Mouse (Mus musculus): ENCODE results near the gene Gcnt1. TPM values are rescaled to one million over a fixed set of nuclear protein-coding genes. Genes with fewer than 3 reads are reported as not detected.

Gcnt1 gene
- total and polyA plus RNA-seq, 3 experiments: 0.22 TPM; not detected in 2

GRCm38 (mm10) chr19:17393841-17394591 is 21.4 kb upstream of the Gcnt1 start, which contains the start of gene Rfk:
Gene Rfk (plus strand): TSS chr19:17394043.
- no peaks in the 10 kb centered on the region for H3K27me3 ChIP-seq (ENCODE audit: control insufficient read depth in 1 of 2, insufficient read depth in 2 of 2, low read length in 2 of 2)
- peak within 1 kb of the TSS; percentile 31 for H3K27ac ChIP-seq (ENCODE audit: control insufficient read depth, low read depth, low read length)
- H3K9me3 ChIP-seq (replicated peaks; ENCODE audit: insufficient read depth, low read length): no peaks in the 10 kb centered on the region
- peak within 1 kb of the TSS; percentile 97 to 99 for H3K4me3 ChIP-seq (ENCODE audit: control insufficient read depth in 1 of 2, insufficient read depth in 1 of 2, low read depth in 2 of 2, low read length in 2 of 2)
- H3K36me3 ChIP-seq (ENCODE audit: control insufficient read depth in 1 of 2, insufficient read depth in 2 of 2, low read length in 2 of 2): peaks cover 2 to 22% of the 10 kb centered on the region in 2 experiments; a peak in 3 of 4 replicates
- peaks cover 9% of the 10 kb centered on the region for H3K79me2 ChIP-seq (ENCODE audit: control insufficient read depth, insufficient read depth, low read length, poor library complexity)
- H3K4me1 ChIP-seq (ENCODE audit: control insufficient read depth in 1 of 2, insufficient read depth in 2 of 2, low read length in 2 of 2): peaks cover 3 to 24% of the 10 kb centered on the region in 2 experiments; a peak in 3 of 4 replicates
- DNase-seq (ENCODE audit: low read depth, low spot score): peak; percentile 94
- H3K9ac ChIP-seq (ENCODE audit: control insufficient read depth, low read depth, low read length, poor library complexity, severe bottlenecking): peak within 1 kb of the TSS; percentile 98
- TF ChIP-seq ZMIZ1 (IDR thresholded peaks at IDR 0.05; ENCODE audit: low read depth, low read length) (peak; percentile 82; the same call in 1 of the 2 replicates), POLR2AphosphoS5 (IDR thresholded peaks at IDR 0.05; ENCODE audit: borderline replicate concordance, low read depth, low read length) (no peak), SMC3 (IDR thresholded peaks at IDR 0.05; ENCODE audit: low read depth, low read length) (no peak), NELFE (IDR thresholded peaks at IDR 0.05; ENCODE audit: low read depth, low read length) (peak; percentile 82), HCFC1 (IDR thresholded peaks at IDR 0.05; ENCODE audit: low read depth, low read length) (peak; percentile 76), POLR2A (IDR thresholded peaks at IDR 0.05; ENCODE audit: control insufficient read depth in 1 of 2, insufficient read depth in 1 of 2, low read depth in 1 of 2, low read length in 2 of 2, poor library complexity in 1 of 2) (peak; percentile 85 to 87; a peak in 3 of 4 replicates), MYC (IDR thresholded peaks at IDR 0.05; ENCODE audit: low read depth, low read length) (no peak), TBP (IDR thresholded peaks at IDR 0.05; ENCODE audit: low read depth, low read length) (0 out of 2 replicates have a peak, but pooled peaks have one; percentile 14), USF1 (IDR thresholded peaks at IDR 0.05; ENCODE audit: low read depth, low read length) (no peak), BHLHE40 (IDR thresholded peaks at IDR 0.05; ENCODE audit: borderline replicate concordance, low read depth, low read length) (no peak), GATA1 (IDR thresholded peaks at IDR 0.05; ENCODE audit: low read depth, low read length) (no peak), MAFK (IDR thresholded peaks at IDR 0.05; ENCODE audit: borderline replicate concordance, low read depth, low read length) (no peak), CHD2 (IDR thresholded peaks at IDR 0.05; ENCODE audit: low read length) (no peak), ELF1 (IDR thresholded peaks at IDR 0.05; ENCODE audit: low read depth, low read length) (peak; percentile 22; the same call in 1 of the 2 replicates), GABPA (IDR thresholded peaks at IDR 0.05; ENCODE audit: low read depth, low read length) (no peak), SIN3A (IDR thresholded peaks at IDR 0.05; ENCODE audit: low read length) (peak; percentile 56), MAX (IDR thresholded peaks at IDR 0.05; ENCODE audit: low read length) (0 out of 2 replicates have a peak, but pooled peaks have one; percentile 21), ZC3H11A (IDR thresholded peaks at IDR 0.05; ENCODE audit: low read depth, low read length) (no peak), CTCF (IDR thresholded peaks at IDR 0.05 in 2 of 3, conservative IDR thresholded peaks at IDR 0.05 in 1 of 3; ENCODE audit: control insufficient read depth in 1 of 3, insufficient read depth in 1 of 3, low read depth in 2 of 3, low read length in 3 of 3, poor library complexity in 1 of 3, severe bottlenecking in 1 of 3) (no peak), RAD21 (IDR thresholded peaks at IDR 0.05; ENCODE audit: low read depth, low read length) (no peak), JUND (IDR thresholded peaks at IDR 0.05; ENCODE audit: low read depth, low read length) (no peak), RCOR1 (IDR thresholded peaks at IDR 0.05; ENCODE audit: low read depth, low read length) (no peak), ZNF384 (IDR thresholded peaks at IDR 0.05; ENCODE audit: low read depth, low read length) (no peak), MYB (IDR thresholded peaks at IDR 0.05; ENCODE audit: low read depth, low read length) (no peak), NRF1 (IDR thresholded peaks at IDR 0.05; ENCODE audit: insufficient read depth, low read depth, low read length, poor library complexity, severe bottlenecking) (no peak), EP300 (IDR thresholded peaks at IDR 0.05; ENCODE audit: low read depth in 1 of 2, low read length in 2 of 2) (no peak), UBTF (IDR thresholded peaks at IDR 0.05; ENCODE audit: borderline replicate concordance, insufficient read depth, low read depth, low read length) (no peak), USF2 (IDR thresholded peaks at IDR 0.05; ENCODE audit: borderline replicate concordance in 1 of 2, insufficient read depth in 1 of 2, low read depth in 1 of 2, low read length in 2 of 2) (no peak), ETS1 (IDR thresholded peaks at IDR 0.05; ENCODE audit: low read depth, low read length) (no peak), TAL1 (IDR thresholded peaks at IDR 0.05; ENCODE audit: low read length) (no peak), ZKSCAN1 (IDR thresholded peaks at IDR 0.05; ENCODE audit: low read depth, low read length) (no peak), MXI1 (IDR thresholded peaks at IDR 0.05; ENCODE audit: low read depth, low read length) (no peak; the same call in 1 of the 2 replicates), MAZ (IDR thresholded peaks at IDR 0.05; ENCODE audit: low read depth, low read length) (no peak), KAT2A (conservative IDR thresholded peaks at IDR 0.05; ENCODE audit: low read depth, low read length) (no peak), CHD1 (IDR thresholded peaks at IDR 0.05; ENCODE audit: low read depth, low read length) (no peak), E2F4 (IDR thresholded peaks at IDR 0.05; ENCODE audit: borderline replicate concordance, low read depth, low read length) (no peak)
